ENCODE assay signal across 8 mouse cellular contexts in genomic region chr9:80068735-80069315, GRCm38 (mm10). TPM values are rescaled to one million over a fixed set of nuclear protein-coding genes. Genes with fewer than 3 reads are reported as not detected.
A peak's percentile ranks its signal among the peaks of the same experiment; 100 is the strongest.
DNase-seq lines count a peak whose midpoint lies in the region; ATAC-seq and TF ChIP-seq lines count a peak whose summit lies in the region.

No protein-coding gene starts in this region.

- H3K9me3 ChIP-seq in embryonic facial prominence, embryonic 12.5 days, result 0 out of 2 replicates have a peak, but pooled peaks cover 2% of the 10 kb centered on the region
- H3K9me3 ChIP-seq in limb, embryonic 12.5 days, result peaks cover 11% of the 10 kb centered on the region; the same call in 1 of the 2 replicates
- no peaks in the 10 kb centered on the region for H3K9me3 ChIP-seq in neural tube, embryonic 15.5 days (replicated peaks)

- H3K27ac ChIP-seq in left cerebral cortex, adult 2 months, result no peak overlapping the region
- H3K27ac ChIP-seq in embryonic facial prominence, embryonic 12.5 days, result no peak overlapping the region
- no peak overlapping the region for H3K27ac ChIP-seq in limb, embryonic 12.5 days
- H3K27ac ChIP-seq in neural tube, embryonic 15.5 days (replicated peaks), result no peak overlapping the region

- H3K9ac ChIP-seq in embryonic facial prominence, embryonic 12.5 days, result no peak overlapping the region
- H3K9ac ChIP-seq in limb, embryonic 12.5 days (replicated peaks), result no peak overlapping the region; the same call in 1 of the 2 replicates
- peak overlapping the region; percentile 99 for H3K9ac ChIP-seq in neural tube, embryonic 15.5 days (replicated peaks)

- WGBS in embryonic facial prominence, embryonic 12.5 days, result 44% methylated on average over 11 of the region's 11 CpGs
- 48% methylated on average over 11 of the region's 11 CpGs for WGBS in limb, embryonic 12.5 days
- 35% methylated on average over 11 of the region's 11 CpGs for WGBS in neural tube, embryonic 15.5 days

- H3K36me3 ChIP-seq in embryonic facial prominence, embryonic 12.5 days, result no peaks in the 10 kb centered on the region
- H3K36me3 ChIP-seq in limb, embryonic 12.5 days, result no peaks in the 10 kb centered on the region
- H3K36me3 ChIP-seq in neural tube, embryonic 15.5 days, result no peaks in the 10 kb centered on the region

- peaks cover 22% of the 10 kb centered on the region for H3K4me1 ChIP-seq in embryonic facial prominence, embryonic 12.5 days
- H3K4me1 ChIP-seq in limb, embryonic 12.5 days (replicated peaks), result peaks cover 22% of the 10 kb centered on the region
- peaks cover 40% of the 10 kb centered on the region for H3K4me1 ChIP-seq in neural tube, embryonic 15.5 days

- H3K27me3 ChIP-seq in embryonic facial prominence, embryonic 12.5 days, result no peaks in the 10 kb centered on the region
- no peaks in the 10 kb centered on the region for H3K27me3 ChIP-seq in limb, embryonic 12.5 days
- no peaks in the 10 kb centered on the region for H3K27me3 ChIP-seq in neural tube, embryonic 15.5 days (replicated peaks)

- no peak for ATAC-seq in embryonic facial prominence, embryonic 12.5 days (ENCODE audit: insufficient number of reproducible peaks, insufficient read depth, low FRiP score, low TSS enrichment)
- ATAC-seq in limb, embryonic 12.5 days (ENCODE audit: insufficient number of reproducible peaks, insufficient read depth, low FRiP score, low TSS enrichment, low read depth), result no peak
- ATAC-seq in neural tube, embryonic 15.5 days (ENCODE audit: low FRiP score), result no peak

- peak overlapping the region; percentile 52 for H3K4me2 ChIP-seq in embryonic facial prominence, embryonic 12.5 days (replicated peaks)
- peak overlapping the region; percentile 58 for H3K4me2 ChIP-seq in limb, embryonic 12.5 days
- H3K4me2 ChIP-seq in neural tube, embryonic 15.5 days, result peak overlapping the region; percentile 62

- peak overlapping the region; percentile 90 for H3K4me3 ChIP-seq in left cerebral cortex, adult 2 months
- peak overlapping the region; percentile 78 for H3K4me3 ChIP-seq in embryonic facial prominence, embryonic 12.5 days
- peak overlapping the region; percentile 88 for H3K4me3 ChIP-seq in limb, embryonic 12.5 days (replicated peaks)
- H3K4me3 ChIP-seq in neural tube, embryonic 15.5 days (replicated peaks), result peak overlapping the region; percentile 89

- intact Hi-C loops in left cerebral cortex, adult 2 months (cut with DNase I), result no loop called here
- intact Hi-C loops in left cerebral cortex, postnatal 36 days (cut with DNase I), result no loop called here
- intact Hi-C loops in gastrocnemius, postnatal 14 days (cut with DNase I; ENCODE audit: low total_unique reads), result no loop called here

- DNase-seq in left cerebral cortex, adult 2 months (ENCODE audit: extremely low spot score in 1 of 2, low spot score in 2 of 2), result no peak
- no peak for DNase-seq in left cerebral cortex, postnatal 36 days (ENCODE audit: low spot score in 2 of 2)
- no peak for DNase-seq in urinary bladder, postnatal 4 days (ENCODE audit: low spot score in 2 of 2)
- no peak for DNase-seq in cerebellum, adult 11 months
- DNase-seq in gastrocnemius, postnatal 14 days, result no peak

- no peak for TF ChIP-seq CTCF in left cerebral cortex, adult 2 months (IDR thresholded peaks at IDR 0.05)

RNA-seq across cellular contexts. Expression of gene Senp6, which starts 2.1 kb away (rescaled TPM):
- 100 to 1,000 TPM in 1 of 2 experiments, 10 to 100 TPM in 1; 96.1 to 104 TPM for total RNA-seq in left cerebral cortex, adult 2 months (2021)
- 100 to 1,000 TPM in 1 of 2 experiments, 10 to 100 TPM in 1; 92.4 to 114 TPM for total RNA-seq in left cerebral cortex, postnatal 36 days (2021)
- polyA plus RNA-seq in embryonic facial prominence, embryonic 12.5 days (2016; fragmentation: Nextera tagmentation; extraction: Ambion mirVana), result 79.4 and 82.2 TPM in 2 replicates
- 70.6 and 72.9 TPM in 2 replicates for polyA plus RNA-seq in limb, embryonic 12.5 days (2016; fragmentation: Nextera tagmentation; extraction: Ambion mirVana)
- polyA plus RNA-seq in neural tube, embryonic 15.5 days (2015; fragmentation: Nextera tagmentation; extraction: Ambion mirVana), result 46.6 and 47.9 TPM in 2 replicates
- 10 to 100 TPM; 48.5 to 53.1 TPM for total RNA-seq in gastrocnemius, postnatal 14 days (2021)

RNA-seq across cellular contexts. Expression of gene Filip1, which starts 56.2 kb away (rescaled TPM):
- 10 to 100 TPM; 16.2 to 16.4 TPM for total RNA-seq in left cerebral cortex, adult 2 months (2021)
- 10 to 100 TPM; 14.9 to 20.7 TPM for total RNA-seq in left cerebral cortex, postnatal 36 days (2021)
- polyA plus RNA-seq in embryonic facial prominence, embryonic 12.5 days (2016; fragmentation: Nextera tagmentation; extraction: Ambion mirVana), result 2.3 and 4.3 TPM in 2 replicates
- 1.6 and 2.5 TPM in 2 replicates for polyA plus RNA-seq in limb, embryonic 12.5 days (2016; fragmentation: Nextera tagmentation; extraction: Ambion mirVana)
- 3.0 and 3.9 TPM in 2 replicates for polyA plus RNA-seq in neural tube, embryonic 15.5 days (2015; fragmentation: Nextera tagmentation; extraction: Ambion mirVana)
- total RNA-seq in gastrocnemius, postnatal 14 days (2021), result 10 to 100 TPM; 73.8 to 75.7 TPM
